Mouse (Mus musculus) small intestine, adult 2 months (tissue): ENCODE results near the gene Klhdc8b. TPM values are rescaled to one million over a fixed set of nuclear protein-coding genes. Genes with fewer than 3 reads are reported as not detected.

ENCODE experiments used
- H3K27ac ChIP-seq: fragments of 200-500 bp; 2 replicates; pipeline ENCODE4 v1.5.1; 2012; ENCODE audit warnings: low read depth, low read length, control low read depth, inconsistent platforms; ENCODE audit not compliant: insufficient read depth
- H3K27me3 ChIP-seq: fragments of 200-500 bp; 2 replicates; pipeline ENCODE4 v1.6.1; 2012; ENCODE audit warnings: mild to moderate bottlenecking, moderate library complexity, low read length, inconsistent platforms; ENCODE audit not compliant: control insufficient read depth, insufficient read depth
- H3K36me3 ChIP-seq: fragments of 200-500 bp; 2 replicates; pipeline ENCODE4 v1.6.1; 2012; ENCODE audit warnings: mild to moderate bottlenecking, low read length, control low read depth, inconsistent platforms; ENCODE audit not compliant: control insufficient read depth, insufficient read depth
- H3K4me1 ChIP-seq: fragments of 200-500 bp; 2 replicates; pipeline ENCODE4 v1.6.1; 2012; ENCODE audit warnings: low read length, inconsistent platforms, mixed read lengths; ENCODE audit not compliant: control insufficient read depth, insufficient read depth, insufficient read length
- H3K4me3 ChIP-seq: fragments of 200-500 bp; 2 replicates; pipeline ENCODE4 v1.5.1; 2012; ENCODE audit warnings: low read depth, mild to moderate bottlenecking, control low read depth, inconsistent platforms, low read length, moderate library complexity
- CTCF ChIP-seq: fragments of 200-500 bp; IDR thresholded peaks from 2 replicates; pipeline ENCODE4 v1.5.1; 2012; ENCODE audit warnings: low read depth, mild to moderate bottlenecking, control low read depth, inconsistent platforms, low read length, moderate library complexity, mixed read lengths; ENCODE audit not compliant: insufficient replicate concordance, insufficient read length; ENCODE audit errors: extremely low read depth
- POLR2A ChIP-seq: fragments of 200-500 bp; IDR thresholded peaks from 2 replicates; pipeline ENCODE4 v1.6.1; 2012; ENCODE audit warnings: low read depth, mild to moderate bottlenecking, control low read depth, inconsistent platforms, low read length, moderate library complexity
- WGBS: fragments of 180-500 bp; shearing (Covaris S2); methylation state at CpG from one replicate; pipeline ENCODE4 v1.1.7; 2018; 5-methylcytosine and 5-hydroxymethylcytosine counted together
- polyA plus RNA-seq: library from polyadenylated mRNA; depleted of rRNA; stranded (reverse); fragments of >200 nt; gene quantifications from 2 replicates; pipeline ENCODE4 v1.2.3, GENCODE M21; 2012

Gene Klhdc8b
- polyA plus RNA-seq, 1 experiment, result 19.7 TPM

GRCm38 (mm10) chr9:108480813-108481519 is 19.6 kb upstream of the Klhdc8b start:
- Histone ChIP-seq H3K4me1 (peaks cover 2% of the 10 kb centered on the region), H3K4me3 (no peak overlapping the region), H3K27me3 (no peaks in the 10 kb centered on the region), H3K36me3 (no peaks in the 10 kb centered on the region), H3K27ac (no peak overlapping the region)
- TF ChIP-seq POLR2A (no peak), CTCF (no peak)
- WGBS, result 90% methylated on average over 28 of the region's 28 CpGs

- Histone ChIP-seq H3K27me3 (no peaks in the 10 kb centered on the region), H3K36me3 (no peaks in the 10 kb centered on the region), H3K4me3 (peak within 1 kb of the TSS; percentile 60), H3K27ac (peak within 1 kb of the TSS; percentile 12; the same call in 1 of the 2 replicates), H3K4me1 (peaks cover 2% of the 10 kb centered on the region)
- WGBS, result 20% methylated on average over 10 of the region's 10 CpGs
- TF ChIP-seq POLR2A, result no peak; the same call in 1 of the 2 replicates
- no peak for TF ChIP-seq CTCF
Observed at GRCm38 (mm10) chr9:108479721-108480351, 18.5 kb upstream of the Klhdc8b start, which contains the start of gene Lamb2. Gene Lamb2, plus strand, starts transcription at chr9:108479736.

GRCm38 (mm10) chr9:108479241-108479640 is 17.9 kb upstream of the Klhdc8b start:
- no peak for TF ChIP-seq CTCF
- TF ChIP-seq POLR2A, result no peak
- H3K27ac ChIP-seq, result no peak overlapping the region
- 17% methylated on average over 11 of the region's 11 CpGs for WGBS

GRCm38 (mm10) chr9:108478638-108479156 is 17.3 kb upstream of the Klhdc8b start:
- peak overlapping the region; percentile 60 for H3K4me3 ChIP-seq
- H3K27me3 ChIP-seq, result no peaks in the 10 kb centered on the region
- WGBS, result under 1% methylated on average over 20 of the region's 20 CpGs
- H3K27ac ChIP-seq, result peak overlapping the region; percentile 12; the same call in 1 of the 2 replicates
- peaks cover 2% of the 10 kb centered on the region for H3K4me1 ChIP-seq
- no peaks in the 10 kb centered on the region for H3K36me3 ChIP-seq
- TF ChIP-seq CTCF, result no peak
- no peak for TF ChIP-seq POLR2A

More at GRCm38 (mm10) chr9:108479241-108479640, 17.9 kb upstream of the Klhdc8b start:
- Histone ChIP-seq H3K4me1 (peaks cover 2% of the 10 kb centered on the region), H3K4me3 (peak overlapping the region; percentile 60; the same call in 1 of the 2 replicates), H3K36me3 (no peaks in the 10 kb centered on the region), H3K27me3 (no peaks in the 10 kb centered on the region)

- Histone ChIP-seq H3K4me1 (peaks cover 2% of the 10 kb centered on the region; the same call in 1 of the 2 replicates), H3K27ac (no peak overlapping the region), H3K4me3 (no peak overlapping the region), H3K36me3 (no peaks in the 10 kb centered on the region), H3K27me3 (no peaks in the 10 kb centered on the region)
- TF ChIP-seq CTCF (no peak), POLR2A (no peak)
- WGBS, result 76% methylated on average over 1 of the region's 1 CpGs
Observed at GRCm38 (mm10) chr9:108474528-108474927, 13.1 kb upstream of the Klhdc8b start.

GRCm38 (mm10) chr9:108469845-108470244 is 8.5 kb upstream of the Klhdc8b start:
- peaks cover 6% of the 10 kb centered on the region for H3K36me3 ChIP-seq
- no peak overlapping the region for H3K4me3 ChIP-seq
- H3K27ac ChIP-seq, result no peak overlapping the region
- H3K4me1 ChIP-seq, result no peaks in the 10 kb centered on the region
- TF ChIP-seq CTCF, result no peak
- no peak for TF ChIP-seq POLR2A
- WGBS, result 37% methylated on average over 4 of the region's 4 CpGs
- no peaks in the 10 kb centered on the region for H3K27me3 ChIP-seq

GRCm38 (mm10) chr9:108469430-108469829 is 8.0 kb upstream of the Klhdc8b start:
- Histone ChIP-seq H3K36me3 (peaks cover 9% of the 10 kb centered on the region), H3K4me1 (no peaks in the 10 kb centered on the region), H3K27me3 (no peaks in the 10 kb centered on the region), H3K4me3 (no peak overlapping the region), H3K27ac (no peak overlapping the region)
- 67% methylated on average over 5 of the region's 5 CpGs for WGBS
- TF ChIP-seq CTCF (no peak), POLR2A (no peak)

GRCm38 (mm10) chr9:108466219-108466618 is 4.8 kb upstream of the Klhdc8b start:
- Histone ChIP-seq H3K36me3 (peaks cover 23% of the 10 kb centered on the region), H3K27me3 (no peaks in the 10 kb centered on the region), H3K27ac (no peak overlapping the region), H3K4me3 (no peak overlapping the region), H3K4me1 (peaks cover 3% of the 10 kb centered on the region)
- TF ChIP-seq POLR2A (no peak), CTCF (no peak)
- 95% methylated on average over 2 of the region's 2 CpGs for WGBS
